ENCODE assay signal across 9 mouse cellular contexts in genomic region chr7:6213144-6213543, GRCm38 (mm10). TPM values are rescaled to one million over a fixed set of nuclear protein-coding genes. Genes with fewer than 3 reads are reported as not detected.
DNase-seq lines count a peak whose midpoint lies in the region; ATAC-seq and TF ChIP-seq lines count a peak whose summit lies in the region.
"Had no signal": no experiment of that assay in that cellular context is flagged by ENCODE, and none has a peak within 500 bp of the region (broad histone marks: within the 10 kb centered on the region; RNA-seq: fewer than 3 reads in every experiment).

No protein-coding gene starts in this region.

- peak; percentile 84; the same call in 1 of the 2 replicates for TF ChIP-seq CTCF in testis, adult 2 months (IDR thresholded peaks at IDR 0.05; ENCODE audit: control insufficient read depth, insufficient read depth, insufficient replicate concordance, low read depth, low read length)

- no peak overlapping the region for H3K4me2 ChIP-seq in liver, embryonic 11.5 days
- no peak overlapping the region for H3K4me2 ChIP-seq in hindbrain, embryonic 12.5 days (replicated peaks)
- H3K4me2 ChIP-seq: limb, embryonic 15.5 days had no signal

- H3K27ac ChIP-seq in liver, embryonic 11.5 days (ENCODE audit: low read depth, low read length), result no peak overlapping the region
- H3K27ac ChIP-seq in testis, adult 2 months (ENCODE audit: control insufficient read depth, insufficient read depth, low read depth, low read length), result no peak overlapping the region
- no peak overlapping the region for H3K27ac ChIP-seq in hindbrain, embryonic 12.5 days
- H3K27ac ChIP-seq: limb, embryonic 15.5 days had no signal

- H3K4me1 ChIP-seq in liver, embryonic 11.5 days (replicated peaks; ENCODE audit: control insufficient read depth, insufficient read depth, low read length), result no peaks in the 10 kb centered on the region
- H3K4me1 ChIP-seq in testis, adult 2 months (ENCODE audit: control insufficient read depth, insufficient read depth, low read length), result peaks cover 5% of the 10 kb centered on the region
- no peaks in the 10 kb centered on the region for H3K4me1 ChIP-seq in hindbrain, embryonic 12.5 days
- H3K4me1 ChIP-seq: limb, embryonic 15.5 days had no signal

- no peaks in the 10 kb centered on the region for H3K36me3 ChIP-seq in liver, embryonic 11.5 days (ENCODE audit: control insufficient read depth, insufficient read depth, low read length)
- no peaks in the 10 kb centered on the region for H3K36me3 ChIP-seq in testis, adult 2 months (ENCODE audit: control insufficient read depth, insufficient read depth, low read length)
- no peaks in the 10 kb centered on the region for H3K36me3 ChIP-seq in hindbrain, embryonic 12.5 days
- H3K36me3 ChIP-seq: limb, embryonic 15.5 days had no signal

- no peaks in the 10 kb centered on the region for H3K9me3 ChIP-seq in liver, embryonic 11.5 days (ENCODE audit: control insufficient read depth, low read length)
- peaks cover 8% of the 10 kb centered on the region; the same call in 1 of the 2 replicates for H3K9me3 ChIP-seq in hindbrain, embryonic 12.5 days (replicated peaks)
- H3K9me3 ChIP-seq: limb, embryonic 15.5 days had no signal

- no peaks in the 10 kb centered on the region for H3K27me3 ChIP-seq in liver, embryonic 11.5 days (replicated peaks; ENCODE audit: control insufficient read depth, insufficient read depth, low read length)
- H3K27me3 ChIP-seq in testis, adult 2 months (ENCODE audit: control insufficient read depth, insufficient read depth, low read length), result no peaks in the 10 kb centered on the region
- H3K27me3 ChIP-seq in hindbrain, embryonic 12.5 days, result no peaks in the 10 kb centered on the region
- H3K27me3 ChIP-seq: limb, embryonic 15.5 days had no signal

- no peak for TF ChIP-seq POLR2A in testis, adult 2 months (IDR thresholded peaks at IDR 0.05; ENCODE audit: control insufficient read depth, low read depth, low read length)

- peak; percentile 40 for DNase-seq in liver
- no peak for DNase-seq in liver, embryonic 11.5 days (ENCODE audit: low spot score)
- peak; percentile 11 for DNase-seq in adipocyte (ENCODE audit: low spot score)
- DNase-seq in spleen, adult 12 weeks (ENCODE audit: low spot score), result no peak
- DNase-seq in embryo, embryonic 10 days (ENCODE audit: low spot score), result no peak

- no peak for ATAC-seq in liver, embryonic 11.5 days (replicated peaks; ENCODE audit: low FRiP score)
- ATAC-seq in inflammation-experienced regulatory T-cells, adult 6 months, result peak; percentile 48
- no peak for ATAC-seq in hindbrain, embryonic 12.5 days (ENCODE audit: low FRiP score)

- 36% methylated on average over 5 of the region's 5 CpGs for WGBS in liver, embryonic 11.5 days
- whole genome bisulfite sequencing in hindbrain, embryonic 12.5 days, result 57% methylated on average over 5 of the region's 5 CpGs

- H3K9ac ChIP-seq in liver, embryonic 11.5 days (ENCODE audit: low read depth, low read length), result no peak overlapping the region
- H3K9ac ChIP-seq in hindbrain, embryonic 12.5 days, result no peak overlapping the region
- H3K9ac ChIP-seq: limb, embryonic 15.5 days had no signal

- no peak overlapping the region for H3K4me3 ChIP-seq in liver, embryonic 11.5 days (ENCODE audit: low read depth, low read length)
- no peak overlapping the region for H3K4me3 ChIP-seq in testis, adult 2 months (ENCODE audit: control insufficient read depth, low read depth, low read length)
- H3K4me3 ChIP-seq in hindbrain, embryonic 12.5 days, result no peak overlapping the region
- H3K4me3 ChIP-seq: limb, embryonic 15.5 days had no signal

RNA-seq across cellular contexts. Expression of gene Zscan5b, which starts 8.9 kb away (rescaled TPM):
- polyA plus RNA-seq in liver, embryonic 11.5 days (2014; fragmentation: Nextera tagmentation; extraction: Ambion mirVana), result not detected in 2 replicates
- under 1 TPM in 1 of 3 experiments, not detected in 2; 0.85 TPM for polyA plus RNA-seq in inflammation-experienced regulatory T-cells, adult 6 months (2017; shearing (Covaris generic))
- 2.5 and 2.6 TPM in 2 replicates for polyA plus RNA-seq in testis, adult 2 months (2012; rRNA removed)
- polyA plus RNA-seq in hindbrain, embryonic 12.5 days (2016; fragmentation: Nextera tagmentation; extraction: Ambion mirVana), result not detected in 2 replicates
- polyA plus RNA-seq: limb, embryonic 15.5 days had no signal

RNA-seq across cellular contexts. Expression of gene Galp, which starts 16.3 kb away (rescaled TPM):
- not detected in 2 replicates for polyA plus RNA-seq in liver, embryonic 11.5 days (2014; fragmentation: Nextera tagmentation; extraction: Ambion mirVana)
- polyA plus RNA-seq in inflammation-experienced regulatory T-cells, adult 6 months (2017; shearing (Covaris generic)), result not detected
- polyA plus RNA-seq in testis, adult 2 months (2012; rRNA removed), result not detected in 2 replicates
- not detected in 2 replicates for polyA plus RNA-seq in hindbrain, embryonic 12.5 days (2016; fragmentation: Nextera tagmentation; extraction: Ambion mirVana)
- polyA plus RNA-seq: limb, embryonic 15.5 days had no signal

RNA-seq across cellular contexts. Expression of gene Epp13, which starts 39.4 kb away (rescaled TPM):
- polyA plus RNA-seq in liver, embryonic 11.5 days (2014; fragmentation: Nextera tagmentation; extraction: Ambion mirVana), result not detected in 2 replicates
- polyA plus RNA-seq in inflammation-experienced regulatory T-cells, adult 6 months (2017; shearing (Covaris generic)), result not detected
- 0.35 and 0.46 TPM in 2 replicates for polyA plus RNA-seq in testis, adult 2 months (2012; rRNA removed)
- not detected in 2 replicates for polyA plus RNA-seq in hindbrain, embryonic 12.5 days (2016; fragmentation: Nextera tagmentation; extraction: Ambion mirVana)
- polyA plus RNA-seq: limb, embryonic 15.5 days had no signal

RNA-seq across cellular contexts. Expression of gene Zfp444, which starts 41.1 kb away (rescaled TPM):
- polyA plus RNA-seq in liver, embryonic 11.5 days (2014; fragmentation: Nextera tagmentation; extraction: Ambion mirVana), result 44.6 and 46.8 TPM in 2 replicates
- 1 to 10 TPM; 6.3 to 7.5 (median 6.4) TPM for polyA plus RNA-seq in inflammation-experienced regulatory T-cells, adult 6 months (2017; shearing (Covaris generic))
- polyA plus RNA-seq in testis, adult 2 months (2012; rRNA removed), result 20.3 and 21.6 TPM in 2 replicates
- 79.0 and 83.6 TPM in 2 replicates for polyA plus RNA-seq in hindbrain, embryonic 12.5 days (2016; fragmentation: Nextera tagmentation; extraction: Ambion mirVana)

RNA-seq across cellular contexts. Expression of gene Zfp787, which starts 57.3 kb away (rescaled TPM):
- 15.2 and 15.6 TPM in 2 replicates for polyA plus RNA-seq in liver, embryonic 11.5 days (2014; fragmentation: Nextera tagmentation; extraction: Ambion mirVana)
- 1 to 10 TPM; 4.2 to 5.8 (median 4.3) TPM for polyA plus RNA-seq in inflammation-experienced regulatory T-cells, adult 6 months (2017; shearing (Covaris generic))
- polyA plus RNA-seq in testis, adult 2 months (2012; rRNA removed), result 41.0 and 45.8 TPM in 2 replicates
- 32.5 and 34.8 TPM in 2 replicates for polyA plus RNA-seq in hindbrain, embryonic 12.5 days (2016; fragmentation: Nextera tagmentation; extraction: Ambion mirVana)

Comparison
In these comparisons a context has a peak if more than half of its experiments do, and no peak if none do; other contexts are left out.
1. DNase-seq: peak in liver (single experiment) and adipocyte (single experiment); none in liver, embryonic 11.5 days (single experiment), spleen, adult 12 weeks (single experiment) and embryo, embryonic 10 days (single experiment).